Mouse (Mus musculus): ENCODE measurements at regions not wholly inside any gene's neighbourhood (a gene's known extent, or its start where the extent isn't known, plus 50 kb on each side); places are given as distances from the start of the nearest gene placed in this dataset.

- no peak for TF ChIP-seq POLR2A (IDR thresholded peaks at IDR 0.05; ENCODE audit: insufficient read depth, low read length)
- no peak for TF ChIP-seq EP300 (IDR thresholded peaks at IDR 0.05; ENCODE audit: insufficient read depth, low read depth, low read length)
- TF ChIP-seq CTCF (IDR thresholded peaks at IDR 0.05; ENCODE audit: low read depth, low read length) = no peak
Observed at GRCm38 (mm10) chr4:33571351-33571750, 261.2 kb downstream of the Rngtt start.
